In genomic region chr2:119595308-119595707, GRCm38 (mm10) we compare ENCODE assay signal across 9 mouse cellular contexts. TPM values are rescaled to one million over a fixed set of nuclear protein-coding genes. Genes with fewer than 3 reads are reported as not detected.
DNase-seq lines count a peak whose midpoint lies in the region; ATAC-seq and TF ChIP-seq lines count a peak whose summit lies in the region.
"Had no signal": no experiment of that assay in that cellular context is flagged by ENCODE, and none has a peak within 500 bp of the region (broad histone marks: within the 10 kb centered on the region; RNA-seq: fewer than 3 reads in every experiment).

No protein-coding gene starts in this region.

- peak overlapping the region; percentile 65 for H3K4me2 ChIP-seq in kidney, embryonic 14.5 days (replicated peaks; ENCODE audit: low read depth, low read length)
- peak overlapping the region; percentile 63 for H3K4me2 ChIP-seq in hindbrain, embryonic 15.5 days
- peak overlapping the region; percentile 76 for H3K4me2 ChIP-seq in midbrain, embryonic 14.5 days (ENCODE audit: low read length)

- H3K36me3 ChIP-seq in kidney, embryonic 14.5 days (ENCODE audit: control insufficient read depth, insufficient read depth, low read length): peaks cover 41% of the 10 kb centered on the region
- peaks cover 38% of the 10 kb centered on the region for H3K36me3 ChIP-seq in hindbrain, embryonic 15.5 days
- peaks cover 44% of the 10 kb centered on the region for H3K36me3 ChIP-seq in midbrain, embryonic 14.5 days (ENCODE audit: control insufficient read depth, insufficient read depth, low read length)

- H3K9me3 ChIP-seq in kidney, embryonic 14.5 days (ENCODE audit: control insufficient read depth, low read length): no peaks in the 10 kb centered on the region
- H3K9me3 ChIP-seq in hindbrain, embryonic 15.5 days: no peaks in the 10 kb centered on the region
- H3K9me3 ChIP-seq in midbrain, embryonic 14.5 days (ENCODE audit: control insufficient read depth, low read length): no peaks in the 10 kb centered on the region

- peak overlapping the region; percentile 95; the same call in 1 of the 2 replicates for H3K9ac ChIP-seq in kidney, embryonic 14.5 days (ENCODE audit: low read depth, low read length)
- peak overlapping the region; percentile 94 for H3K9ac ChIP-seq in hindbrain, embryonic 15.5 days
- peak overlapping the region; percentile 82 for H3K9ac ChIP-seq in midbrain, embryonic 14.5 days (replicated peaks; ENCODE audit: low read length)

- H3K4me1 ChIP-seq in kidney, embryonic 14.5 days (ENCODE audit: control insufficient read depth, insufficient read depth, low read length): peaks cover 6% of the 10 kb centered on the region
- H3K4me1 ChIP-seq in bone marrow macrophage, adult 2 months (ENCODE audit: control insufficient read depth, insufficient read depth, low read length): peaks cover 12% of the 10 kb centered on the region
- H3K4me1 ChIP-seq in hindbrain, embryonic 15.5 days (replicated peaks): peaks cover 31% of the 10 kb centered on the region
- H3K4me1 ChIP-seq in midbrain, embryonic 14.5 days (ENCODE audit: control insufficient read depth, insufficient read depth, low read length): peaks cover 13% of the 10 kb centered on the region

- 30% methylated on average over 4 of the region's 4 CpGs for WGBS in kidney, embryonic 14.5 days
- 44% methylated on average over 4 of the region's 4 CpGs for WGBS in hindbrain, embryonic 15.5 days
- 52% methylated on average over 4 of the region's 4 CpGs for WGBS in midbrain, embryonic 14.5 days

- H3K27ac ChIP-seq in kidney, embryonic 14.5 days (ENCODE audit: low read depth, low read length): no peak overlapping the region
- no peak overlapping the region for H3K27ac ChIP-seq in bone marrow macrophage, adult 2 months (ENCODE audit: insufficient read depth, low read depth, low read length)
- no peak overlapping the region for H3K27ac ChIP-seq in hindbrain, embryonic 15.5 days (replicated peaks)
- no peak overlapping the region for H3K27ac ChIP-seq in midbrain, embryonic 14.5 days (replicated peaks; ENCODE audit: low read depth, low read length)

- TF ChIP-seq CTCF in bone marrow macrophage, adult 2 months (IDR thresholded peaks at IDR 0.05; ENCODE audit: low read depth, low read length): no peak

- no peaks in the 10 kb centered on the region for H3K27me3 ChIP-seq in kidney, embryonic 14.5 days (ENCODE audit: control insufficient read depth, insufficient read depth, low read length)
- no peaks in the 10 kb centered on the region for H3K27me3 ChIP-seq in hindbrain, embryonic 15.5 days
- H3K27me3 ChIP-seq in midbrain, embryonic 14.5 days (ENCODE audit: control insufficient read depth, insufficient read depth, low read length): no peaks in the 10 kb centered on the region

- DNase-seq in kidney, postnatal 25 days: no peak
- no peak for DNase-seq in midbrain, embryonic 14.5 days
- no peak for DNase-seq in spleen, postnatal 10 days (ENCODE audit: low spot score in 2 of 2)
- DNase-seq in frontal cortex, postnatal 25 days (ENCODE audit: low spot score in 2 of 2): no peak
- DNase-seq: right cerebral cortex, postnatal 14 days had no signal

- H3K4me3 ChIP-seq in kidney, embryonic 14.5 days (ENCODE audit: low read length): peak overlapping the region; percentile 99
- H3K4me3 ChIP-seq in bone marrow macrophage, adult 2 months (ENCODE audit: insufficient read depth, low read length): peak overlapping the region; percentile 86
- H3K4me3 ChIP-seq in hindbrain, embryonic 15.5 days: peak overlapping the region; percentile 96
- peak overlapping the region; percentile 81 for H3K4me3 ChIP-seq in midbrain, embryonic 14.5 days (replicated peaks; ENCODE audit: low read depth, low read length)

- ATAC-seq in kidney, embryonic 14.5 days (ENCODE audit: low FRiP score, low TSS enrichment): no peak
- ATAC-seq in hindbrain, embryonic 15.5 days (ENCODE audit: low FRiP score, low read depth): no peak
- no peak for ATAC-seq in midbrain, embryonic 14.5 days (ENCODE audit: low FRiP score, low TSS enrichment)
- no peak for ATAC-seq in megakaryocyte progenitor cell, adult 5-6 weeks (replicated peaks; ENCODE audit: poor library complexity)

- TF ChIP-seq POLR2A in bone marrow macrophage, adult 2 months (IDR thresholded peaks at IDR 0.05; ENCODE audit: borderline replicate concordance, low read depth, low read length): no peak

RNA-seq across cellular contexts. Expression of gene Nusap1, which starts 22.8 kb away (rescaled TPM):
- polyA plus RNA-seq in kidney, embryonic 14.5 days (2014; fragmentation: Nextera tagmentation; extraction: Ambion mirVana): 77.2 and 97.7 TPM in 2 replicates
- 45.1 and 50.3 TPM in 2 replicates for polyA plus RNA-seq in bone marrow macrophage, adult 2 months (2012; ENCODE audit: insufficient read depth, insufficient read length, missing spikeins)
- 15.1 and 18.1 TPM in 2 replicates for polyA plus RNA-seq in hindbrain, embryonic 15.5 days (2015; fragmentation: Nextera tagmentation; extraction: Ambion mirVana)
- polyA plus RNA-seq in midbrain, embryonic 14.5 days (2014; fragmentation: Nextera tagmentation; extraction: Ambion mirVana): 11.0 and 19.4 TPM in 2 replicates
- total RNA-seq in megakaryocyte progenitor cell, adult 5-6 weeks (2015): 85.9 and 103 TPM in 2 replicates
- 96.0 and 104 TPM in 2 replicates for total RNA-seq in megakaryocyte progenitor cell, adult 5-6 weeks (2017)

RNA-seq across cellular contexts. Expression of gene Oip5, which starts 23.0 kb away (rescaled TPM):
- polyA plus RNA-seq in kidney, embryonic 14.5 days (2014; fragmentation: Nextera tagmentation; extraction: Ambion mirVana): 35.5 and 38.6 TPM in 2 replicates
- 9.9 and 10.1 TPM in 2 replicates for polyA plus RNA-seq in bone marrow macrophage, adult 2 months (2012; ENCODE audit: insufficient read depth, insufficient read length, missing spikeins)
- polyA plus RNA-seq in hindbrain, embryonic 15.5 days (2015; fragmentation: Nextera tagmentation; extraction: Ambion mirVana): 6.6 and 7.5 TPM in 2 replicates
- polyA plus RNA-seq in midbrain, embryonic 14.5 days (2014; fragmentation: Nextera tagmentation; extraction: Ambion mirVana): 4.2 and 6.2 TPM in 2 replicates
- total RNA-seq in megakaryocyte progenitor cell, adult 5-6 weeks (2015): 19.5 and 21.9 TPM in 2 replicates
- 26.9 and 29.6 TPM in 2 replicates for total RNA-seq in megakaryocyte progenitor cell, adult 5-6 weeks (2017)

RNA-seq across cellular contexts. Expression of gene Chp1, which starts 47.8 kb away (rescaled TPM):
- polyA plus RNA-seq in kidney, embryonic 14.5 days (2014; fragmentation: Nextera tagmentation; extraction: Ambion mirVana): 37.8 and 58.4 TPM in 2 replicates
- polyA plus RNA-seq in bone marrow macrophage, adult 2 months (2012; ENCODE audit: insufficient read depth, insufficient read length, missing spikeins): 84.2 and 90.0 TPM in 2 replicates
- polyA plus RNA-seq in hindbrain, embryonic 15.5 days (2015; fragmentation: Nextera tagmentation; extraction: Ambion mirVana): 54.9 and 55.4 TPM in 2 replicates
- 42.8 and 57.4 TPM in 2 replicates for polyA plus RNA-seq in midbrain, embryonic 14.5 days (2014; fragmentation: Nextera tagmentation; extraction: Ambion mirVana)
- total RNA-seq in megakaryocyte progenitor cell, adult 5-6 weeks (2015): 47.9 and 51.9 TPM in 2 replicates
- total RNA-seq in megakaryocyte progenitor cell, adult 5-6 weeks (2017): 49.1 and 57.9 TPM in 2 replicates

RNA-seq across cellular contexts. Expression of gene Exd1, which starts 47.9 kb away (rescaled TPM):
- 0.09 and 0.38 TPM in 2 replicates for polyA plus RNA-seq in kidney, embryonic 14.5 days (2014; fragmentation: Nextera tagmentation; extraction: Ambion mirVana)
- 0.80 and 1.0 TPM in 2 replicates for polyA plus RNA-seq in bone marrow macrophage, adult 2 months (2012; ENCODE audit: insufficient read depth, insufficient read length, missing spikeins)
- 0.47 and 0.60 TPM in 2 replicates for polyA plus RNA-seq in hindbrain, embryonic 15.5 days (2015; fragmentation: Nextera tagmentation; extraction: Ambion mirVana)
- polyA plus RNA-seq in midbrain, embryonic 14.5 days (2014; fragmentation: Nextera tagmentation; extraction: Ambion mirVana): 0.24 and 0.50 TPM in 2 replicates
- total RNA-seq in megakaryocyte progenitor cell, adult 5-6 weeks (2015): not detected in 2 replicates
- total RNA-seq in megakaryocyte progenitor cell, adult 5-6 weeks (2017): 0.98 and 2.0 TPM in 2 replicates
